Mouse (Mus musculus) liver, embryonic 16.5 days (tissue): ENCODE data around the gene Gm17268. TPM values are rescaled to one million over a fixed set of nuclear protein-coding genes. Genes with fewer than 3 reads are reported as not detected.

Source experiments
- ATAC-seq: fragments of 200-750 bp; cut with Nextera tagmentation; 2 replicates; pipeline ENCODE4 v1.8.0; 2017; ENCODE audit warnings: low read depth, mild to moderate bottlenecking, moderate number of reproducible peaks, moderate library complexity
- H3K27ac ChIP-seq: fragments of 300-500 bp; sonication (generic); 2 replicates; pipeline ENCODE4 v1.5.1; 2014; ENCODE audit warnings: mild to moderate bottlenecking, low read length
- H3K27me3 ChIP-seq: fragments of 300-500 bp; sonication (generic); 2 replicates; pipeline ENCODE4 v1.6.1; 2014; ENCODE audit warnings: low read depth, low read length, mixed read lengths; ENCODE audit not compliant: control insufficient read depth, insufficient read depth
- H3K36me3 ChIP-seq: fragments of 300-500 bp; sonication (generic); 2 replicates; pipeline ENCODE4 v1.6.1; 2014; ENCODE audit warnings: mild to moderate bottlenecking; ENCODE audit not compliant: control insufficient read depth, insufficient read depth
- H3K4me1 ChIP-seq: fragments of 300-500 bp; sonication (generic); 2 replicates; pipeline ENCODE4 v1.6.1; 2014; ENCODE audit warnings: low read depth, low read length, mixed read lengths; ENCODE audit not compliant: control insufficient read depth
- H3K4me2 ChIP-seq: fragments of 300-500 bp; sonication (generic); 2 replicates; pipeline ENCODE4 v1.6.1; 2014; ENCODE audit warnings: low read depth, low read length, mixed read lengths
- H3K4me3 ChIP-seq: fragments of 300-500 bp; sonication (generic); 2 replicates; pipeline ENCODE4 v1.5.1; 2014; ENCODE audit warnings: low read depth, mild to moderate bottlenecking, low read length
- H3K9ac ChIP-seq: fragments of 300-500 bp; sonication (generic); 2 replicates; pipeline ENCODE4 v1.6.1; 2014; ENCODE audit warnings: low read depth, low read length
- H3K9me3 ChIP-seq: fragments of 300-500 bp; sonication (generic); replicated peaks from 2 replicates; pipeline ENCODE4 v1.6.1; 2016; ENCODE audit warnings: low read length; ENCODE audit not compliant: control insufficient read depth
- WGBS: fragments of 180-500 bp; shearing (Covaris S2); extraction: QIAGEN DNeasy Blood & Tissue Kit; methylation state at CpG from one replicate; pipeline ENCODE4 v1.1.7; 2014; ENCODE audit not compliant: insufficient replicate concordance; 5-methylcytosine and 5-hydroxymethylcytosine counted together
- polyA plus RNA-seq: library from polyadenylated mRNA; unstranded; fragments of >200 nt; fragmentation: Nextera tagmentation; extraction: Ambion mirVana; gene quantifications from 2 replicates; pipeline ENCODE4 v1.2.1, GENCODE M21; 2015

Gene Gm17268
- polyA plus RNA-seq, result not detected in 2 replicates

DNA sequence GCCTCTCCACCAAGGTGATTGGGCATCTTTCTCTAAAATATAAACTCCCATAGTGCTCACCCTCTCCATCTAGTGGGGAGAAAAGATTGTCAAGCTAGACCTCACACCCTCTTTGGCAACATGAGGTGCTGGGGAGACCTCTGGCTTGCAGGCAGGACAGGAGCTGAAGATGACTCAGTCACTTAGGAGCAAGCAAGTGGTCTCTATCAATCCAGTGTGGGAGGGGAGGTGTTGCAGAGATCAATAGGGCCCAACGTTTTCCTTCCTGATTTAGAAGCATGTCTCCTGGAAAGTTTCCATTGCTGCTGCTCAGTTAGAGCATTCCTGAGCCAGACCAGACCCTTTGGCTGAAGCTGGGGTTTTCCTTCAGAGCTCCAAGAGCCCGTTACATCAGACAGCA lies at the start of gene Gm17268:
TSS of gene Gm17268 (minus strand) at position 28 of the 400 bp plus-strand sequence.
- Histone ChIP-seq H3K4me3 (no peak within 1 kb of the TSS), H3K4me2 (no peak within 1 kb of the TSS), H3K27ac (no peak within 1 kb of the TSS), H3K4me1 (no peaks in the 10 kb centered on the region), H3K9me3 (no peaks in the 10 kb centered on the region), H3K27me3 (no peaks in the 10 kb centered on the region), H3K36me3 (no peaks in the 10 kb centered on the region), H3K9ac (no peak within 1 kb of the TSS)
- ATAC-seq, result no peak
- WGBS, result 32% methylated on average over 2 of the region's 2 CpGs

DNA sequence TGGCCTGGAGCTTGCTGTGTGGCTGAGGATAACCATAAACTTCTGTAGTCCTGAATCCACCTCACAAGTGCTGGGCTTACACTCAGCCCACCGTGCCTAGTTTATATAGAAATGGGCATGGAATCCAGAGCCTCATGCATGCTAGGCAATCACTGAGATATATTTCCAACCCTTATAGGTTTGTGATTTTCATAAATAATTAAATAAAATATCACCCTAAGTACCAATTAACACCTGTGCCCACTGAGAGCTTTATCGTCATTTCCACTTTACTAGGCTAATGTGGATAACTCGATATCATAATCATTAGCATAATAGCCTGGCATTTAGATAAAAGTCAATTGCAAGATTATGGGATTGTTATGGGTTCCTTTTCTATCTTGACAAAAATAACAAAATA lies 46.0 kb upstream of the Gm17268 start:
- 70% methylated on average over 3 of the region's 3 CpGs for WGBS
- H3K9ac ChIP-seq, result no peak overlapping the region
- H3K4me3 ChIP-seq, result no peak overlapping the region
- H3K27ac ChIP-seq, result no peak overlapping the region
- H3K4me2 ChIP-seq, result no peak overlapping the region
- no peak for ATAC-seq
- no peaks in the 10 kb centered on the region for H3K27me3 ChIP-seq
- no peaks in the 10 kb centered on the region for H3K36me3 ChIP-seq
- no peaks in the 10 kb centered on the region for H3K9me3 ChIP-seq
- H3K4me1 ChIP-seq, result no peaks in the 10 kb centered on the region

DNA sequence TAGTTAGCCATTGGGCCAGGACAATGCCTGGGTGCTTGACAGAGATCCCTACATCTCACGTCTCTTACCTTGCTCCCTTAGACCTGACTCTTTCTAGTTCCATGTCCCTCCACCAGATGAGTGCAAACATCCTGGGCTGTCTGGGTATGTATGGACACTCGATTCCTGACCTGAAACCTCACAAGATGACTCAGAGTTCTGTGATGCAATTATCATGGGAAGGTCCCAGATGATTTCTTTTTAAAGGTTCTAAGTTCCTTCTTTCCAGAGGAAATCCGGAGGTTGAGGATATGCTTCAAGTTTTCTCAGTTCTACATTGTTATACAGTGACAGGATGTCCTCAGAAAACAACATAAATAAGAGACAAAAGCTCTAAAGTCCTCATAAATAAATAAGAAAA lies 42.5 kb upstream of the Gm17268 start:
- no peaks in the 10 kb centered on the region for H3K36me3 ChIP-seq
- no peak overlapping the region for H3K4me2 ChIP-seq
- no peak overlapping the region for H3K27ac ChIP-seq
- H3K27me3 ChIP-seq, result no peaks in the 10 kb centered on the region
- no peak overlapping the region for H3K4me3 ChIP-seq
- ATAC-seq, result no peak
- 33% methylated on average over 3 of the region's 3 CpGs for WGBS
- no peaks in the 10 kb centered on the region for H3K9me3 ChIP-seq
- H3K9ac ChIP-seq, result no peak overlapping the region
- H3K4me1 ChIP-seq, result no peaks in the 10 kb centered on the region

DNA sequence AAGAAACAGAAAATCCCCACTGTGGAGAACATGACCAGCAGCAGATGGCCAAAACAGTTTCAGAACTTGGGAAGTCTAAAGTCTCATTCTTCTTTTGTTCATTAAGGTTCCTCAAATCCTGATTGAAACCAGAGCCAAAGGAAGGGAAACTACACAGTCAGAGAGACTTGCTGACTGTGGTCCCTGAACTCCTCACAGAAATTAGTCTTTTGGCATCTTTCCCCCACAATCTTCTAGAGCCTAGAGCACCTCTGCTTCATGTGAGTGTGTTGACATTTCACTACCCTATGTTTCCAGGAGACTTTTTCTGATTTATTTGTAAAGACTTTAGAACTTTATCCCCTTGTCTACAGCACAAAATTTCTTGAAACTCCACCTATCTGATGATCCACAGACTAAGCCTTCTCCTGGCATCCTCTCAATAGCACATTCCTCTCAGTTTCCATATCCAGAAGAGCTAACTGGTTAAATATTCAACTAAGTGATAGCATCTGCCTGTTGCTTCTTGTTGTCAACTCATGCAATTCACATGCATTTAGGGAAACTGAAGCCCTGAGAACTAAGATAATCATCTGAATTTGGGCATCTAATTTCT lies 39.9 kb upstream of the Gm17268 start:
- Histone ChIP-seq H3K36me3 (no peaks in the 10 kb centered on the region), H3K9me3 (no peaks in the 10 kb centered on the region), H3K27ac (no peak overlapping the region), H3K4me1 (no peaks in the 10 kb centered on the region), H3K27me3 (no peaks in the 10 kb centered on the region), H3K4me3 (no peak overlapping the region), H3K4me2 (no peak overlapping the region), H3K9ac (no peak overlapping the region)
- no peak for ATAC-seq

DNA sequence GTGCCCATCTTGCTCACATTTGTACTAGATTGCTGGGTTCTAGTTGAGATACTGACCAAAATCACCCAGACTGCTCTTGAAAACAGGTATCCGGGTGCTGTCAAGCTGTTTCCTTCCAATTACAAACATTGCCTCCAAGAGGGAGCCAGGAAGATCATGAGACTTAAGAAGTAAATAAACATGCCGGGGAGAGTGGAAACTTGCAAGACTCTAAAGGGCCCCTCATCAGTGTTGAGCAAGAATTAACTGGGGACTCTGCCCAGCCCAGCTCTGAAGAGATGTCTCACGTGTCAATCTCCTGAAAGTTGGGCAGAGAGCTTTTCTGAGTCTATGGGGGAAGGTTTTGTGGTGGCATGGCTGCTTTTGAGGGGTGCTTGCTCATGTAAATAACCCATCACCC lies 38.7 kb upstream of the Gm17268 start:
- H3K4me1 ChIP-seq, result no peaks in the 10 kb centered on the region
- no peak overlapping the region for H3K4me3 ChIP-seq
- H3K4me2 ChIP-seq, result no peak overlapping the region
- no peaks in the 10 kb centered on the region for H3K9me3 ChIP-seq
- H3K9ac ChIP-seq, result no peak overlapping the region
- H3K27ac ChIP-seq, result no peak overlapping the region
- no peaks in the 10 kb centered on the region for H3K27me3 ChIP-seq
- WGBS, result 34% methylated on average over 3 of the region's 3 CpGs
- ATAC-seq, result no peak
- no peaks in the 10 kb centered on the region for H3K36me3 ChIP-seq

DNA sequence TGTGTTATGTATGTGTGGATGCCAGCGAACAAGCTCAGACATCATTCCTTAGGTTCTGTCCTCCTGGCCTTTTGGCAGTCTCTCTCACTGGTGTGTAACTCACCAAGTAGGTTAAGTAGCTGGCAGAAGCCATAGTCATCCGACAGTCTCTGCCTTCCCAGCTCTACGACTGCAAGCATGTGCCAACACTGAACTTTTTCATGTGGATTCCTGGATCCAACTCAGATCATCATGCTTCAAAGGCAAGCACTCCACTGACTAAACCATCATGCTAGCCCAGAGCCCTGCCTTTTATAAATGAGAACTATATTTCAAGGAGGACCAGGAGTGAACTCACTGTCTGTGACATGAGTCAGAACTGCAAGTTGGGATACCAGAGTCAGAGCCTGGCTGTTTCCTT lies 35.3 kb upstream of the Gm17268 start:
- Histone ChIP-seq H3K4me1 (no peaks in the 10 kb centered on the region), H3K9me3 (no peaks in the 10 kb centered on the region), H3K4me2 (no peak overlapping the region), H3K36me3 (no peaks in the 10 kb centered on the region), H3K27ac (no peak overlapping the region), H3K27me3 (no peaks in the 10 kb centered on the region), H3K9ac (no peak overlapping the region), H3K4me3 (no peak overlapping the region)
- ATAC-seq, result no peak
- 53% methylated on average over 3 of the region's 3 CpGs for WGBS

DNA sequence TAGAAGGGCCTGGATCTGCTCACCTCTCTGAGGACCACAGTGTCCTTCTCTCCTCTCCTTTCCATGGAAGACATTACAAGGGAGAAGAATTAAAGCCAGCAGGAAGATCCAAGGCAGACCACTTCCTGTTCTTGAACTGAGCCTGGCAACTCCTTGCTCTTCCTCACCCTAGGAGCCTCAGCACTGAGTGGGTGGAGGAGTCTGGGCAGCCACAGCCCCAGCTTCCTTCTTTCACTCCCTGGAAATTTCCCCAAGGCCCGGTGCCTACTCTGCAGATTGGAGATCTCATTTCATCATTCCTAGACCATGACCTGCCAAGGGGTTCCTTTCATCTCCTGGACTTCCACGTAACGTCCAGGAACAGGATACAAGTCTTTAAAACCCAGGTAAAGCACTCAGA lies 34.6 kb upstream of the Gm17268 start:
- no peak overlapping the region for H3K27ac ChIP-seq
- no peak overlapping the region for H3K4me3 ChIP-seq
- no peaks in the 10 kb centered on the region for H3K36me3 ChIP-seq
- WGBS, result 37% methylated on average over 3 of the region's 3 CpGs
- H3K27me3 ChIP-seq, result no peaks in the 10 kb centered on the region
- H3K4me2 ChIP-seq, result no peak overlapping the region
- no peaks in the 10 kb centered on the region for H3K4me1 ChIP-seq
- no peak overlapping the region for H3K9ac ChIP-seq
- H3K9me3 ChIP-seq, result no peaks in the 10 kb centered on the region
- no peak for ATAC-seq

DNA sequence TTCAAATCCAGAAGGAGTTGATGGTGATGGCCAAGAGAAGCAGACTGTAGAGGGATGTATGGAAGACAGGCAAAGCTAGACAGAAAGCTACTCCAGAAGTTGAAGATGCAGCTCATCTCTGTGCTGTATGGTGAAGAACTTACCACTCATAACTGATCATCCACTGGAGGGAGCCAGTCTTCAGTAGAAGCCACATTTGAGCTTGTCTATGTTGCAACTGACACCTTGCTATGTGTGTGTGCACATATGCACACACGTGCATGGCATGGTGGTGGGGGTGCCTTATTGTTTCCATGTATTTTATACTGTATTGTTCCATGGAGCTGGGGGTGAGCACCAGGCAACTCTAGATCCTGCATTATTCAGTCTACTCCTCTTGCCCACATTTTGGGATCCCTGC lies 34.0 kb upstream of the Gm17268 start:
- H3K4me3 ChIP-seq, result no peak overlapping the region
- no peaks in the 10 kb centered on the region for H3K27me3 ChIP-seq
- no peak for ATAC-seq
- no peak overlapping the region for H3K9ac ChIP-seq
- no peak overlapping the region for H3K4me2 ChIP-seq
- no peaks in the 10 kb centered on the region for H3K4me1 ChIP-seq
- H3K27ac ChIP-seq, result no peak overlapping the region
- H3K36me3 ChIP-seq, result no peaks in the 10 kb centered on the region
- 33% methylated on average over 1 of the region's 1 CpGs for WGBS
- H3K9me3 ChIP-seq, result no peaks in the 10 kb centered on the region

DNA sequence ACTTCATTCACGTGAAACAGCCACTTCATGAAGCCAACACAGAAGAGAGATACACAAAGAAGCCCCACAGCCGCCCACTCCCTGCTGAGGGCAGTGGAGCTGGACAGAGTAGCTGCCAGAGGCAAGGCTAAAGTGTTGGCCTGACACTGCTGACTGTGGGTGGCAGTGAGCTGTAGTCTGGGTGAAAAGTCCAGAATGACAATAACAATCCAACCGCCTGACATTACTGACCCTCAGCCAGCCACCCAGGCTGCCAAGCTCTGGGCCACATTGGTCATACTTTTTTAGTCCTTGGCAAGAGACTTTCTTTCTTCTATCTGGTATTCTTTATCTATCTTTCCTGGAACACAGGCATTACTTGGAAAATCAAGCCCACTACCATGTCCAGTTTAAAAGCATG lies 32.7 kb upstream of the Gm17268 start:
- Histone ChIP-seq H3K4me1 (no peaks in the 10 kb centered on the region), H3K9me3 (no peaks in the 10 kb centered on the region), H3K36me3 (no peaks in the 10 kb centered on the region), H3K4me3 (no peak overlapping the region), H3K27ac (no peak overlapping the region), H3K4me2 (no peak overlapping the region), H3K9ac (no peak overlapping the region), H3K27me3 (no peaks in the 10 kb centered on the region)
- ATAC-seq, result no peak
- WGBS, result 52% methylated on average over 3 of the region's 3 CpGs
